Mouse (Mus musculus) midbrain, embryonic 16.5 days (tissue): ENCODE data around the gene Itgb1. TPM values are rescaled to one million over a fixed set of nuclear protein-coding genes. Genes with fewer than 3 reads are reported as not detected.
A peak's percentile ranks its signal among the peaks of the same experiment; 100 is the strongest.

Source experiments
- ATAC-seq: fragments of 200-750 bp; cut with Nextera tagmentation; 2 replicates; pipeline ENCODE4 v1.8.0; 2017; ENCODE audit warnings: moderate TSS enrichment
- H3K27ac ChIP-seq: fragments of 300-500 bp; sonication (generic); 2 replicates; pipeline ENCODE4 v1.5.1; 2014; ENCODE audit warnings: mild to moderate bottlenecking, low read length, mixed read lengths
- H3K27me3 ChIP-seq: fragments of 300-500 bp; sonication (generic); 2 replicates; pipeline ENCODE4 v1.6.1; 2014; ENCODE audit warnings: low read depth, low read length, mixed read lengths; ENCODE audit not compliant: control insufficient read depth, insufficient read depth
- H3K36me3 ChIP-seq: fragments of 300-500 bp; sonication (generic); 2 replicates; pipeline ENCODE4 v1.6.1; 2014; ENCODE audit warnings: mild to moderate bottlenecking, low read length, moderate library complexity, mixed read lengths; ENCODE audit not compliant: control insufficient read depth, insufficient read depth
- H3K4me1 ChIP-seq: fragments of 300-500 bp; sonication (generic); 2 replicates; pipeline ENCODE4 v1.6.1; 2014; ENCODE audit warnings: mild to moderate bottlenecking, low read length, mixed read lengths; ENCODE audit not compliant: control insufficient read depth, insufficient read depth
- H3K4me2 ChIP-seq: fragments of 300-500 bp; sonication (generic); 2 replicates; pipeline ENCODE4 v1.6.1; 2014; ENCODE audit warnings: mild to moderate bottlenecking, low read length, mixed read lengths
- H3K4me3 ChIP-seq: fragments of 300-500 bp; sonication (generic); 2 replicates; pipeline ENCODE4 v1.5.1; 2014; ENCODE audit warnings: low read depth, mild to moderate bottlenecking, low read length, moderate library complexity, mixed read lengths
- H3K9ac ChIP-seq: fragments of 300-500 bp; sonication (generic); 2 replicates; pipeline ENCODE4 v1.6.1; 2014; ENCODE audit warnings: low read depth, low read length, mixed read lengths
- H3K9me3 ChIP-seq: fragments of 300-500 bp; sonication (generic); replicated peaks from 2 replicates; pipeline ENCODE4 v1.6.1; 2014; ENCODE audit warnings: mild to moderate bottlenecking, low read length, mixed read lengths; ENCODE audit not compliant: control insufficient read depth, poor library complexity, severe bottlenecking
- WGBS: fragments of 180-500 bp; shearing (Covaris S2); extraction: QIAGEN DNeasy Blood & Tissue Kit; methylation state at CpG from one replicate; pipeline ENCODE4 v1.1.7; 2014; 5-methylcytosine and 5-hydroxymethylcytosine counted together
- polyA plus RNA-seq: library from polyadenylated mRNA; unstranded; fragments of >200 nt; fragmentation: Nextera tagmentation; extraction: Ambion mirVana; gene quantifications from 2 replicates; pipeline ENCODE4 v1.2.1, GENCODE M21; 2015

The Itgb1 gene
- polyA plus RNA-seq, result 72.9 and 76.5 TPM in 2 replicates

DNA sequence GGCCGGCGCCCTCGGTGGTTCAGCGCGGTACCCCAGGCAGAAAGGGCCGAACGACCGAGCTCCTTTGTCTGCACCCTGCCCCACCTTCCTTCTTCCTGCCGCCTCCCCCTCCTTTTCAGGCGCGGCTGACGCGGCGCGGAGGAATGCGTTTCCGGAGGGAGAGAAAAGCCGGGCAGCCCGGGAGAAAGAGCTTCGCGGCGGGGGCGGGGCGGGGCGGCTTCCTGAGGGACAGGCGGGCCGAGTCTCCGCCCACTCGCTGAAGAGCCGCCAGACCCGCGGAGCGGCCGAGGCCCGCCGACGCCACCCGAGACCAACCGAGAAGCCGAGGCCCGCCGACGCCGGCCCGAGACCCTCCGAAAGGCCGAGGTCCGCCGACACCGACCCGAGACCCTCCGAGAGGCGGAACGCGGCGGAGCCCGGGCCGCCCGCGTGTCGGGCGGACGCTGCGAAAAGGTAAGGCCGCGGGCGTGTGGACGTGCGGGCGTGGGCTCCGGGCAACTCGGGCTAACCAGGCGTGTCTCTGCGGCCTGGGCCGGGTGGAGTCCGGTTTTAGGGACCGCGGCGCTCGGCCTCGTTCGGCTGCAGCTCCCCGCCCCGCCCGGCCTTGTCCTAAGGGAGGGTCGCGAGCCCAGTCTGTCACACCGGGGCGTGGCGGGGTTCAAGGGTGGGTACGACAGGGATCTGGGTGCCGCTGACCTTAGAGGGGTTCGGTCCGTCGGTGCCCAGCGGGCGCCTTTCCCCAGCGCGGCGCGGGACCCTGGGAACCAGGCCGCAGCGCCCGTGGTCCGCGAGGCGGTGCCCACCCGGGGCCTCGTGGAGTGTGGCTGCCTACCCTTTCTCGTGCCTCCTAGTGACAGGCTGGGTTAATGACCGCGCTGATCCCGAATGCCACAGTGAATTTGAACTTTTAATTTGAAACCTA lies at the start of gene Itgb1:
TSS of gene Itgb1 (plus strand) at position 148 of the 922 bp plus-strand sequence.
- Histone ChIP-seq H3K9ac (peak within 1 kb of the TSS; percentile 90), H3K27me3 (no peaks in the 10 kb centered on the region), H3K4me2 (peak within 1 kb of the TSS; percentile 69), H3K36me3 (no peaks in the 10 kb centered on the region), H3K4me3 (peak within 1 kb of the TSS; percentile 71), H3K4me1 (peaks cover 25% of the 10 kb centered on the region), H3K9me3 (no peaks in the 10 kb centered on the region), H3K27ac (peak within 1 kb of the TSS; percentile 100)
- ATAC-seq, result peak; percentile 96
- WGBS, result under 1% methylated on average over 97 of the region's 113 CpGs

DNA sequence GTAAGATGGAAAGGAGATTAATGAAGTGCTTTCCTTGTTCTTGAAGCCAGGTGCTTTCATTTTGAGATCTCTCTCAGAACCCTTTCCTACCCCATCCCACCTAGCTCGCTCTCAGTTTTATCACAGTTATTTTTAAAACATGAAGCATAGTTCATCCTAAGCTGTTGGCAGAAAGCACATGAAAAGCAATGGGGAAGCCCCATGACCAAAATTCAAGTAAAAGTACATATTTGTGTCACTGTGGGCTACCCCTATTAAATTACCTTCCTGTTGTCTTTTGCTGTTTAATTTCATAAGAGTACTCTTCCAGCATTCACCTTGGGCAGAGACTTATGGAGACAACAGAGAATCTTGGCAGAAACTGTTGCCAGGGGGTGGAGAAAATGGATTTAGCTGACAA lies 42.4 kb upstream of the Itgb1 start:
- ATAC-seq, result no peak
- WGBS, result 73% methylated on average over 1 of the region's 1 CpGs
- Histone ChIP-seq H3K4me2 (no peak overlapping the region), H3K9ac (no peak overlapping the region), H3K4me3 (no peak overlapping the region), H3K4me1 (no peaks in the 10 kb centered on the region), H3K9me3 (no peaks in the 10 kb centered on the region), H3K27ac (no peak overlapping the region), H3K36me3 (no peaks in the 10 kb centered on the region), H3K27me3 (no peaks in the 10 kb centered on the region)

DNA sequence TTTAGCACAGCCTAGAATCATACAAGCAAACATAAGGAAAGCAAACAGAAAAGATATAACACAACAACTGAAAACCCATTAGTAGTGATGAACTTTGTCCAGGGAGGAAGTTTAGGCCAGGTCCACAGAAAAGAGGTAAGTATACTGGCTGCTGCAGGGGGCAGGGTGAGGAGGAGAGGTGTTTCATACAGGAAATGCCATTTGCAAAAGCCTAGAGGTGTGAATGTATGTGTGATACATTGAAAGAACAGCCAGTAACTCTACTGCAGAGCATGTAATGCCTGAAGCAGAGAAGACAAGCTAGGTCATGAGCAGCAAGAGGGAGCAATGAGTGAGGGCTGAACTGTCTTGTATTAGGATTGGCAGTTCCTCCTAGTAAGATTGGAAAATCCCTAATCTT lies 40.0 kb upstream of the Itgb1 start:
- H3K4me1 ChIP-seq, result no peaks in the 10 kb centered on the region
- H3K27me3 ChIP-seq, result no peaks in the 10 kb centered on the region
- no peak overlapping the region for H3K27ac ChIP-seq
- no peak overlapping the region for H3K4me3 ChIP-seq
- ATAC-seq, result no peak
- no peak overlapping the region for H3K9ac ChIP-seq
- H3K9me3 ChIP-seq, result no peaks in the 10 kb centered on the region
- no peak overlapping the region for H3K4me2 ChIP-seq
- no peaks in the 10 kb centered on the region for H3K36me3 ChIP-seq

- 84% methylated on average over 5 of the region's 5 CpGs for WGBS
- no peaks in the 10 kb centered on the region for H3K36me3 ChIP-seq
- no peak for ATAC-seq
These were observed 39.0 kb upstream of the Itgb1 start for GRCm38 (mm10) chr8:128646456-128646855.

GRCm38 (mm10) chr8:128648071-128648470 lies 37.4 kb upstream of the Itgb1 start:
- Histone ChIP-seq H3K9ac (no peak overlapping the region), H3K4me2 (no peak overlapping the region), H3K27ac (no peak overlapping the region), H3K36me3 (no peaks in the 10 kb centered on the region), H3K4me3 (no peak overlapping the region), H3K9me3 (no peaks in the 10 kb centered on the region), H3K4me1 (no peaks in the 10 kb centered on the region), H3K27me3 (no peaks in the 10 kb centered on the region)
- ATAC-seq, result no peak

More at GRCm38 (mm10) chr8:128646456-128646855, 39.0 kb upstream of the Itgb1 start:
- H3K4me1 ChIP-seq, result no peaks in the 10 kb centered on the region
- H3K27ac ChIP-seq, result no peak overlapping the region
- H3K4me2 ChIP-seq, result no peak overlapping the region
- no peaks in the 10 kb centered on the region for H3K9me3 ChIP-seq
- no peak overlapping the region for H3K9ac ChIP-seq
- H3K27me3 ChIP-seq, result no peaks in the 10 kb centered on the region
- H3K4me3 ChIP-seq, result no peak overlapping the region

DNA sequence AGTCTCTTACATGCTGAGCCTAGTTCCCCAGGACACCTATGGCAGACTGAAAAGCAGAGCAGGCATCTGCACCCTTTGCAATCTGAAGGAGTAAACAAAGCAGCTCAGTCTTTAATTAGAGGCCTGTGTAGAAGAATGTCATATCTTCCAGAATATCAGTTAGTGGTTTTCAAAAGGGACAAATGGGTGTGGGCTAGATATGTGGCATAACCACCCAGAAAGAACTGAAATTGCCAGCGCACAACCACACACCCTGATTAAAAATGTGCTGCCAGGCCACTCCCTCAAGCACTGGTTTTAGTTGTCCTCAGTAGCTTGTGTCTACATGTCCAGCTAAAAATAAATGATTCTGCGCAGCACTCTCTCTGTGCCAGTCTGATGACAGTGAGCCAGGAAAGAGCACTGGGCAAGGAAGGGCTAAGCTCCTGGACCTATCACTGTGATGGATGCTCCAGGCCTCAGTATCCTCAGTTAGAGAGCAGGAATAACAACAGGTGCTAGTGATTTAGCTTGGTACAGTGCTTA lies 35.1 kb upstream of the Itgb1 start:
- no peak overlapping the region for H3K4me2 ChIP-seq
- WGBS, result 95% methylated on average over 2 of the region's 2 CpGs
- H3K27ac ChIP-seq, result no peak overlapping the region
- H3K4me3 ChIP-seq, result no peak overlapping the region
- H3K36me3 ChIP-seq, result no peaks in the 10 kb centered on the region
- H3K9ac ChIP-seq, result no peak overlapping the region
- no peaks in the 10 kb centered on the region for H3K9me3 ChIP-seq
- ATAC-seq, result no peak
- no peaks in the 10 kb centered on the region for H3K27me3 ChIP-seq
- H3K4me1 ChIP-seq, result 0 out of 2 replicates have a peak, but pooled peaks cover 2% of the 10 kb centered on the region

GRCm38 (mm10) chr8:128652399-128653109 lies 32.9 kb upstream of the Itgb1 start:
- ATAC-seq, result no peak
- no peak overlapping the region for H3K9ac ChIP-seq
- H3K36me3 ChIP-seq, result no peaks in the 10 kb centered on the region
- H3K27me3 ChIP-seq, result no peaks in the 10 kb centered on the region
- no peak overlapping the region for H3K4me3 ChIP-seq
- H3K27ac ChIP-seq, result no peak overlapping the region
- H3K9me3 ChIP-seq, result no peaks in the 10 kb centered on the region
- H3K4me2 ChIP-seq, result no peak overlapping the region
- H3K4me1 ChIP-seq, result 0 out of 2 replicates have a peak, but pooled peaks cover 2% of the 10 kb centered on the region
- 48% methylated on average over 6 of the region's 6 CpGs for WGBS

GRCm38 (mm10) chr8:128653642-128654364 lies 31.7 kb upstream of the Itgb1 start:
- H3K9me3 ChIP-seq, result no peaks in the 10 kb centered on the region
- no peaks in the 10 kb centered on the region for H3K36me3 ChIP-seq
- WGBS, result 33% methylated on average over 5 of the region's 5 CpGs
- H3K27me3 ChIP-seq, result no peaks in the 10 kb centered on the region
- H3K4me2 ChIP-seq, result peak overlapping the region; percentile 64
- peak overlapping the region; percentile 47 for H3K27ac ChIP-seq
- no peak overlapping the region for H3K4me3 ChIP-seq
- H3K4me1 ChIP-seq, result 0 out of 2 replicates have a peak, but pooled peaks cover 2% of the 10 kb centered on the region
- H3K9ac ChIP-seq, result no peak overlapping the region
- no peak for ATAC-seq
